Mouse (Mus musculus) midbrain, postnatal 0 days (tissue): ENCODE measurements around the gene Mfsd11. TPM values are rescaled to one million over a fixed set of nuclear protein-coding genes. Genes with fewer than 3 reads are reported as not detected.
A peak's percentile ranks its signal among the peaks of the same experiment; 100 is the strongest.

Experiments
- ATAC-seq: fragments of 200-750 bp; cut with Nextera tagmentation; 2 replicates; pipeline ENCODE4 v1.8.0; 2017; ENCODE audit warnings: moderate number of reproducible peaks, mild to moderate bottlenecking, moderate TSS enrichment, moderate library complexity; ENCODE audit not compliant: low FRiP score
- DNase-seq: peaks from one replicate; pipeline ENCODE4 v3.0.0-alpha.2; 2015; ENCODE audit warnings: low spot score
- H3K27ac ChIP-seq: fragments of 300-500 bp; sonication (generic); 2 replicates; pipeline ENCODE4 v1.5.1; 2014; ENCODE audit warnings: low read depth, mild to moderate bottlenecking, low read length, mixed read lengths
- H3K27me3 ChIP-seq: fragments of 300-500 bp; sonication (generic); 2 replicates; pipeline ENCODE4 v1.6.1; 2014; ENCODE audit warnings: low read length, control low read depth, mixed read lengths; ENCODE audit not compliant: insufficient read depth
- H3K36me3 ChIP-seq: fragments of 300-500 bp; sonication (generic); 2 replicates; pipeline ENCODE4 v1.6.1; 2014; ENCODE audit warnings: low read length, control low read depth, mixed read lengths; ENCODE audit not compliant: insufficient read depth
- H3K4me1 ChIP-seq: fragments of 300-500 bp; sonication (generic); 2 replicates; pipeline ENCODE4 v1.6.1; 2014; ENCODE audit warnings: mild to moderate bottlenecking, control low read depth, antibody characterized with exemption, low read length, mixed read lengths; ENCODE audit not compliant: insufficient read depth
- H3K4me2 ChIP-seq: fragments of 300-500 bp; sonication (generic); 2 replicates; pipeline ENCODE4 v1.6.1; 2014; ENCODE audit warnings: low read depth, mild to moderate bottlenecking, low read length, mixed read lengths; ENCODE audit not compliant: poor library complexity, severe bottlenecking
- H3K4me3 ChIP-seq: fragments of 300-500 bp; sonication (generic); 2 replicates; pipeline ENCODE4 v1.5.1; 2014; ENCODE audit warnings: low read depth, mild to moderate bottlenecking, low read length, moderate library complexity
- H3K9ac ChIP-seq: fragments of 300-500 bp; sonication (generic); replicated peaks from 2 replicates; pipeline ENCODE4 v1.6.1; 2014; ENCODE audit warnings: mild to moderate bottlenecking, low read length, moderate library complexity, mixed read lengths; ENCODE audit not compliant: poor library complexity, severe bottlenecking
- H3K9me3 ChIP-seq: fragments of 300-500 bp; sonication (generic); 2 replicates; pipeline ENCODE4 v1.6.1; 2016; ENCODE audit warnings: low read length, control low read depth
- CTCF ChIP-seq: IDR thresholded peaks from 2 replicates; pipeline ENCODE4 v1.5.1; 2016; ENCODE audit warnings: antibody characterized with exemption, mild to moderate bottlenecking
- WGBS: fragments of 180-500 bp; shearing (Covaris S2); extraction: QIAGEN DNeasy Blood & Tissue Kit; methylation state at CpG from one replicate; pipeline ENCODE4 v1.1.7; 2014; 5-methylcytosine and 5-hydroxymethylcytosine counted together
- polyA plus RNA-seq: library from polyadenylated mRNA; unstranded; fragments of >200 nt; fragmentation: Nextera tagmentation; extraction: Ambion mirVana; gene quantifications from 2 replicates; pipeline ENCODE4 v1.2.1, GENCODE M21; 2015
- total RNA-seq: library from RNA; depleted of rRNA; stranded (reverse); fragments of >200 nt; gene quantifications from 2 replicates; pipeline ENCODE4 v1.2.3, GENCODE M21; 2014

Mfsd11 gene
- total and polyA plus RNA-seq, 2 experiments from 2014 or later = 36.0 to 64.1 TPM

GRCm38 (mm10) chr11:116817567-116817966 lies 34.7 kb upstream of the Mfsd11 start:
- Histone ChIP-seq H3K27me3 (no peaks in the 10 kb centered on the region), H3K27ac (no peak overlapping the region), H3K36me3 (no peaks in the 10 kb centered on the region), H3K4me2 (no peak overlapping the region), H3K9ac (no peak overlapping the region), H3K4me3 (no peak overlapping the region), H3K4me1 (peaks cover 11% of the 10 kb centered on the region), H3K9me3 (no peaks in the 10 kb centered on the region)
- ATAC-seq (no peak), DNase-seq (no peak)
- 95% methylated on average over 5 of the region's 5 CpGs for WGBS
- no peak for TF ChIP-seq CTCF

DNA sequence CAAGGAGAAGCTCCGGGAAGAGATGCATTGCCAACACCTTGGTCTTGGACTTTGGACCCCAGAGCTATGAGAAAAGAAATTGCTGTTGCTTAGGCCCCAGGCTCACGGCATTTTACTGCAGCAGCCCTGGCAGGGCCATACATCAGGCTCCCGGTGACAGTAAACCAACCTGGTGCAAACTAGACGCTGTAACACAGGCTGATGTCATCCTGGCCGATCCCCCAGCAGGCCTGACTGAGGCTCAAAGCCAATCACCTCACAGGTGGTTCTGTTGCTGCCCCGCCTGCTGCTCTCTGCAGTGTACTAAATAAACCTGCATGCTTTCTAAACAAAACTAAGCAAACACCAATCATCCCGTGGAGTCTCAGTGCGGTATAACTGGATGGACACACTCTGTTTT lies 33.5 kb upstream of the Mfsd11 start:
- no peaks in the 10 kb centered on the region for H3K27me3 ChIP-seq
- ATAC-seq = no peak
- H3K4me3 ChIP-seq = no peak overlapping the region
- H3K9me3 ChIP-seq = no peaks in the 10 kb centered on the region
- H3K27ac ChIP-seq = no peak overlapping the region
- no peak overlapping the region for H3K4me2 ChIP-seq
- TF ChIP-seq CTCF = no peak
- peaks cover 6% of the 10 kb centered on the region for H3K4me1 ChIP-seq
- peak; percentile 58 for DNase-seq
- no peak overlapping the region for H3K9ac ChIP-seq
- WGBS = 73% methylated on average over 8 of the region's 8 CpGs
- H3K36me3 ChIP-seq = no peaks in the 10 kb centered on the region

DNA sequence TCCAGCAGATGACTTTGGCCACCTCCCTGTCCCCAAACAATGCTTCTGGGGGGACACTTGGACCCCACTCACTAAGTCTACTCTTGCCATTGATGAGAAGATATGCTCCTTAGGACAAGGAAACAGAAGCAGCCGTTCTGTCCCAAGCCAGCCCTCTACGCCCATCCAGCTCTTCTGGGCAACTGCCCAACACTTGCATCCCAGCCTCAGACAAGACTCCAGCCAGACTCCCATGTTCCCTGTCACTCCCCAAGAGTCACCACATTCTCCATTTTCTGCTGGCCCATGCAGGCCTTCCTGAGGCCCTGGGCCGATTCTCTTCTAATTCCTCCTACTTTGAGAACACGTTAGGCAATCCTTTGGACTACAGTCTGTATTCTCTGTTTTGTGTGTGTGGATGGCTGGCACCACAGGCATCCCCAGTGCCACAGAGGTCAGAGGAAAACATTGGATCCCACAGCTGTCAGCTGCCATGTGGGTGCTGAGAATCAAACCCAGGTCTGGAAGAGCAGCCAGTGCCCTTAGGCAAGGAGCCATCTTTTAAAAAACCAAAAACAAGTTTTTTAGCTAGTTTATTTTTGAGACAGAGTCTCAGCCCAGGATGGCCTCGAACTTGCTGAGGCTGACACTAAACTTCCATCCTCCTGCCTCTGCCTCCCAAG lies 32.2 kb upstream of the Mfsd11 start:
- no peak overlapping the region for H3K27ac ChIP-seq
- no peaks in the 10 kb centered on the region for H3K9me3 ChIP-seq
- no peak overlapping the region for H3K4me2 ChIP-seq
- no peak for TF ChIP-seq CTCF
- H3K4me3 ChIP-seq = no peak overlapping the region
- no peak overlapping the region for H3K9ac ChIP-seq
- DNase-seq (no peak), ATAC-seq (no peak)
- H3K27me3 ChIP-seq = no peaks in the 10 kb centered on the region
- no peaks in the 10 kb centered on the region; the same call in 1 of the 2 replicates for H3K4me1 ChIP-seq
- no peaks in the 10 kb centered on the region for H3K36me3 ChIP-seq
- 81% methylated on average over 5 of the region's 5 CpGs for WGBS

DNA sequence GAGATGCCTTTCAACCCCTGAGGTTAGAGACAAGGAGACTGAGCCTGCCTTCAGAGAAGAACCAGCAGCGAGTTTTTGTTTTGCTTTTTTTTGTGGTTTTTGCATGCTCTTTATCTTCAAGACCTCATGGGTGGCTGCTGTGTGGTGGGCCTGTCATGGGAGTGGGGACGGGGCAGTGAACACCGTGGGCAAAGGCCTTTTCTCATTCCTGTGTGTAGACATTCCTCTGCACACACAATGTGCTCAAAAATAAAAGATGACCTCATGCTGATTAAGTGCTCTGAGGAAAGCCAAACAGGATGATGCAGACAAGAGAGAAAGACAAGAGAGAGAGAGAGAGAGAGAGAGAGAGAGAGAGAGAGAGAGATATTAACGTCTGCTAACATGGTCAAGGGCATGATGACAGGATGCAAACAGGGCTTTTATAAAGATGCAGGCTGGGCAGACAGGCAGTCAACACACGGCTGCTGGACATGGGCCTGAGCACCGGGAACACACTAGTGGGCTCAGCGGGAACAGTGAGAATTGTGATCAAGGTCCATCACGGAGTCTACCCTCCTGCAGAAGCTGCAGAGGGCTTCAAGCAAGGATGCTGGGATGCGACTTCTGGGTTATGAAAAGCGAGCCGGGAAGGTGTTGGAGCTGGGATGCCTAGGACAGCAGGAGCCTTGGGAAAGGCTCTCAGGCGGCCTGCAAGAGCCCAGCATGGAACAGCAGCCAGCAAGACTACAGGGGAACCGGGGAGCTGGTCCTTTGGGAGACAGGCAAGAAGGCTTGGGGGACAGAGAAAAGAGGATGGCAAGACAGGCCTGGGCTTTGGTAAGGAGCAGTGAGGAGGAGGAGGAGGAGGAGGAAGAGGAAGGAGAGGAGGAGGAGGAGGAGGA lies 30.9 kb upstream of the Mfsd11 start:
- H3K27ac ChIP-seq = no peak overlapping the region
- no peak for TF ChIP-seq CTCF
- H3K9me3 ChIP-seq = no peaks in the 10 kb centered on the region
- ATAC-seq = no peak
- DNase-seq = no peak
- H3K4me1 ChIP-seq = no peaks in the 10 kb centered on the region
- no peak overlapping the region for H3K4me2 ChIP-seq
- no peak overlapping the region for H3K4me3 ChIP-seq
- WGBS = 48% methylated on average over 13 of the region's 13 CpGs
- no peaks in the 10 kb centered on the region for H3K27me3 ChIP-seq
- no peaks in the 10 kb centered on the region for H3K36me3 ChIP-seq
- 0 out of 2 replicates have a peak overlapping the region, but pooled peaks have one; percentile 8 for H3K9ac ChIP-seq

- Histone ChIP-seq H3K27me3 (no peaks in the 10 kb centered on the region), H3K4me2 (no peak overlapping the region), H3K9me3 (no peaks in the 10 kb centered on the region), H3K27ac (no peak overlapping the region), H3K4me1 (no peaks in the 10 kb centered on the region), H3K4me3 (no peak overlapping the region), H3K9ac (no peak overlapping the region), H3K36me3 (no peaks in the 10 kb centered on the region)
- DNase-seq (no peak), ATAC-seq (no peak)
- TF ChIP-seq CTCF = no peak
- 43% methylated on average over 10 of the region's 10 CpGs for WGBS
Observed at GRCm38 (mm10) chr11:116822215-116822614, 30.0 kb upstream of the Mfsd11 start.

DNA sequence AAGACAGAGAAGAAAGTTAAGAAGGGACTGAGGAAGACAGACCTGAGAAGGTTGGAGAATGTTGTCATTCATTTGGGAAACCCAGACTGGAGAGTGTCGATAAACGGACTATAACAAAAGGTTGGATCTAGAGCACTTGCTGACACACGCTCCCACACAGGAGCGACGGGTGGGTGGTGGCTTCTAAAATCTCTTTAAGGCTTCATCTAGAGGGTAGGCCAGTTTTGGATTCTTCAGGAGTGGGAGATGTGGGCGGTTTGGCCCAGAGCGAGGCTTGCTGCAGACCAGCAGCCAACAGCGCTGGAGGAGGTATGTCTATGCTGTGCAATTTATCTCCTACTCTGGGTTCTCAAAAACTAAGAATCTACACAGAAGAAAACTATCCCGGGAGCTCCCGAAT lies 29.6 kb upstream of the Mfsd11 start:
- H3K4me2 ChIP-seq = no peak overlapping the region
- H3K4me1 ChIP-seq = peaks cover 2% of the 10 kb centered on the region; the same call in 1 of the 2 replicates
- no peak for TF ChIP-seq CTCF
- no peaks in the 10 kb centered on the region for H3K27me3 ChIP-seq
- no peaks in the 10 kb centered on the region for H3K36me3 ChIP-seq
- no peak overlapping the region for H3K27ac ChIP-seq
- no peaks in the 10 kb centered on the region for H3K9me3 ChIP-seq
- ATAC-seq = no peak
- 77% methylated on average over 10 of the region's 10 CpGs for WGBS
- DNase-seq = no peak
- no peak overlapping the region for H3K9ac ChIP-seq
- H3K4me3 ChIP-seq = no peak overlapping the region
